In genomic region chr12:61322114-61322513, GRCm38 (mm10) we compare ENCODE assay signal across 21 mouse cellular contexts.
A peak's percentile ranks its signal among the peaks of the same experiment; 100 is the strongest.
DNase-seq lines count a peak whose midpoint lies in the region; ATAC-seq and TF ChIP-seq lines count a peak whose summit lies in the region.
"Had no signal": no experiment of that assay in that cellular context is flagged by ENCODE, and none has a peak within 500 bp of the region (broad histone marks: within the 10 kb centered on the region; RNA-seq: fewer than 3 reads in every experiment).

No protein-coding gene starts in this region.

- H3K27me3 ChIP-seq in forebrain, embryonic 15.5 days: no peaks in the 10 kb centered on the region
- H3K27me3 ChIP-seq in forebrain, embryonic 12.5 days: no peaks in the 10 kb centered on the region
- H3K27me3 ChIP-seq: neural tube, embryonic 15.5 days had no signal

- H3K9ac ChIP-seq in forebrain, embryonic 15.5 days (replicated peaks): no peak overlapping the region
- no peak overlapping the region for H3K9ac ChIP-seq in forebrain, embryonic 12.5 days
- H3K9ac ChIP-seq: neural tube, embryonic 15.5 days had no signal

- peak overlapping the region; percentile 36; the same call in 1 of the 2 replicates for H3K27ac ChIP-seq in forebrain, embryonic 15.5 days (replicated peaks)
- H3K27ac ChIP-seq in forebrain, embryonic 12.5 days: no peak overlapping the region
- 0 out of 2 replicates have a peak overlapping the region, but pooled peaks have one; percentile 15 for H3K27ac ChIP-seq in layer of hippocampus, adult 2 months
- H3K27ac ChIP-seq: gastrocnemius, adult 2 months; neural tube, embryonic 15.5 days had no signal

- no peaks in the 10 kb centered on the region for H3K9me3 ChIP-seq in forebrain, embryonic 15.5 days
- no peaks in the 10 kb centered on the region for H3K9me3 ChIP-seq in forebrain, embryonic 12.5 days
- H3K9me3 ChIP-seq: neural tube, embryonic 15.5 days had no signal

- TF ChIP-seq CTCF in layer of hippocampus, adult 2 months (conservative IDR thresholded peaks at IDR 0.05): no peak

- no peak overlapping the region for H3K4me3 ChIP-seq in forebrain, embryonic 15.5 days
- no peak overlapping the region for H3K4me3 ChIP-seq in forebrain, embryonic 12.5 days (replicated peaks)
- no peak overlapping the region for H3K4me3 ChIP-seq in layer of hippocampus, adult 2 months
- H3K4me3 ChIP-seq: gastrocnemius, adult 2 months; neural tube, embryonic 15.5 days had no signal

- intact Hi-C loops in left cerebral cortex, postnatal 10 days (cut with DNase I): no loop called here

- H3K36me3 ChIP-seq in forebrain, embryonic 15.5 days: no peaks in the 10 kb centered on the region
- H3K36me3 ChIP-seq in forebrain, embryonic 12.5 days (replicated peaks): no peaks in the 10 kb centered on the region
- H3K36me3 ChIP-seq: neural tube, embryonic 15.5 days had no signal

- WGBS in forebrain, embryonic 15.5 days: 76% methylated on average over 1 of the region's 1 CpGs
- WGBS in forebrain, embryonic 12.5 days: 97% methylated on average over 1 of the region's 1 CpGs

- no peak overlapping the region for H3K4me2 ChIP-seq in forebrain, embryonic 15.5 days (replicated peaks)
- H3K4me2 ChIP-seq in forebrain, embryonic 12.5 days: no peak overlapping the region
- H3K4me2 ChIP-seq: liver, embryonic 11.5 days; midbrain, embryonic 11.5 days; neural tube, embryonic 15.5 days had no signal

- H3K4me1 ChIP-seq in forebrain, embryonic 15.5 days: no peaks in the 10 kb centered on the region
- no peaks in the 10 kb centered on the region for H3K4me1 ChIP-seq in forebrain, embryonic 12.5 days
- H3K4me1 ChIP-seq: neural tube, embryonic 15.5 days had no signal

- peak; percentile 87 for ATAC-seq in forebrain, embryonic 15.5 days (replicated peaks)
- ATAC-seq in forebrain, embryonic 12.5 days (ENCODE audit: low FRiP score): no peak

- DNase-seq in left cerebral cortex, adult 11 months (ENCODE audit: low spot score): peak; percentile 7
- no peak for DNase-seq in left cerebral cortex, postnatal 10 days (ENCODE audit: extremely low spot score in 1 of 2, low spot score in 2 of 2)
- DNase-seq in brain, adult 2 months (ENCODE audit: low read depth, low spot score): peak; percentile 63
- peak; percentile 32 to 73 for DNase-seq in layer of hippocampus, adult 2 months (ENCODE audit: low spot score in 2 of 2)
- DNase-seq in heart, adult 8-10 months (ENCODE audit: low spot score): no peak
- no peak for DNase-seq in spleen, postnatal 14 days (ENCODE audit: low spot score in 2 of 2)
- DNase-seq: adrenal gland, postnatal 25 days; embryo, embryonic 11 days; gastrocnemius, adult 2 months; heart, adult 11 months; kidney, adult 9 months; kidney, postnatal 36 days; left cerebral cortex, postnatal 4 days; lung, adult 2 months; lung, postnatal 36 days; spleen, adult 18-20 months had no signal

Comparison
In these comparisons a context has a peak if more than half of its experiments do, and no peak if none do; other contexts are left out.
1. DNase-seq: peak in left cerebral cortex, adult 11 months (single experiment), brain, adult 2 months (single experiment) and layer of hippocampus, adult 2 months (2 of 2); none in left cerebral cortex, postnatal 10 days (0 of 2), heart, adult 8-10 months (single experiment) and spleen, postnatal 14 days (0 of 2).